Mouse (Mus musculus): Measurements from ENCODE around the gene Abl1. TPM values are rescaled to one million over a fixed set of nuclear protein-coding genes. Genes with fewer than 3 reads are reported as not detected.
A peak's percentile ranks its signal among the peaks of the same experiment; 100 is the strongest.

Gene Abl1
- polyA plus RNA-seq, 1 experiment from 2014 or later, result 70.5 TPM

GRCm38 (mm10) chr2:31785074-31785473 is 96.9 kb downstream of the Abl1 start:
- WGBS, result 58% methylated on average over 9 of the region's 9 CpGs
- Histone ChIP-seq H3K27me3 (ENCODE audit: low read depth, poor library complexity, severe bottlenecking) (no peaks in the 10 kb centered on the region), H3K4me3 (no peak overlapping the region), H3K27ac (no peak overlapping the region), H3K4me1 (peaks cover 5% of the 10 kb centered on the region; the same call in 1 of the 2 replicates), H3K36me3 (peaks cover 99% of the 10 kb centered on the region), H3K9me3 (replicated peaks) (no peaks in the 10 kb centered on the region)
- DNase-seq (ENCODE audit: low spot score), result peak; percentile 66

GRCm38 (mm10) chr2:31787029-31787428 is 98.9 kb downstream of the Abl1 start:
- Histone ChIP-seq H3K36me3 (peaks cover 99% of the 10 kb centered on the region), H3K27me3 (ENCODE audit: low read depth, poor library complexity, severe bottlenecking) (no peaks in the 10 kb centered on the region), H3K4me1 (peaks cover 1% of the 10 kb centered on the region; the same call in 1 of the 2 replicates), H3K4me3 (no peak overlapping the region), H3K27ac (no peak overlapping the region), H3K9me3 (replicated peaks) (no peaks in the 10 kb centered on the region)
- DNase-seq (ENCODE audit: low spot score), result peak; percentile 89
- 31% methylated on average over 7 of the region's 7 CpGs for WGBS

GRCm38 (mm10) chr2:31788227-31788626 is 100.1 kb downstream of the Abl1 start:
- H3K4me3 ChIP-seq, result no peak overlapping the region
- WGBS, result 87% methylated on average over 3 of the region's 3 CpGs
- no peaks in the 10 kb centered on the region for H3K4me1 ChIP-seq
- no peak overlapping the region for H3K27ac ChIP-seq
- no peaks in the 10 kb centered on the region for H3K9me3 ChIP-seq (replicated peaks)
- H3K27me3 ChIP-seq (ENCODE audit: low read depth, poor library complexity, severe bottlenecking), result no peaks in the 10 kb centered on the region
- no peak for DNase-seq (ENCODE audit: low spot score)
- H3K36me3 ChIP-seq, result peaks cover 99% of the 10 kb centered on the region

- no peaks in the 10 kb centered on the region for H3K9me3 ChIP-seq (replicated peaks)
- no peak overlapping the region for H3K4me3 ChIP-seq
- no peak for DNase-seq (ENCODE audit: low spot score)
- no peaks in the 10 kb centered on the region for H3K27me3 ChIP-seq (ENCODE audit: low read depth, poor library complexity, severe bottlenecking)
- 85% methylated on average over 2 of the region's 2 CpGs for WGBS
- no peaks in the 10 kb centered on the region for H3K4me1 ChIP-seq
- peaks cover 99% of the 10 kb centered on the region for H3K36me3 ChIP-seq
- H3K27ac ChIP-seq, result no peak overlapping the region
Measured at GRCm38 (mm10) chr2:31789215-31789614, 101.0 kb downstream of the Abl1 start.

- Histone ChIP-seq H3K4me1 (no peaks in the 10 kb centered on the region), H3K4me3 (no peak overlapping the region), H3K36me3 (peaks cover 99% of the 10 kb centered on the region), H3K27me3 (ENCODE audit: low read depth, poor library complexity, severe bottlenecking) (no peaks in the 10 kb centered on the region), H3K9me3 (replicated peaks) (no peaks in the 10 kb centered on the region), H3K27ac (no peak overlapping the region)
- no peak for DNase-seq (ENCODE audit: low spot score)
- 91% methylated on average over 13 of the region's 13 CpGs for WGBS
Measured at GRCm38 (mm10) chr2:31790728-31791251, 102.6 kb downstream of the Abl1 start.

- no peaks in the 10 kb centered on the region for H3K9me3 ChIP-seq (replicated peaks)
- no peak overlapping the region for H3K4me3 ChIP-seq
- peaks cover 99% of the 10 kb centered on the region for H3K36me3 ChIP-seq
- DNase-seq (ENCODE audit: low spot score), result no peak
- no peaks in the 10 kb centered on the region for H3K4me1 ChIP-seq
- WGBS, result 95% methylated on average over 8 of the region's 8 CpGs
- H3K27me3 ChIP-seq (ENCODE audit: low read depth, poor library complexity, severe bottlenecking), result no peaks in the 10 kb centered on the region
- H3K27ac ChIP-seq, result no peak overlapping the region
Measured at GRCm38 (mm10) chr2:31791260-31791659, 103.1 kb downstream of the Abl1 start.

GRCm38 (mm10) chr2:31792611-31793010 is 104.4 kb downstream of the Abl1 start:
- DNase-seq (ENCODE audit: low spot score), result no peak
- Histone ChIP-seq H3K27me3 (ENCODE audit: low read depth, poor library complexity, severe bottlenecking) (no peaks in the 10 kb centered on the region), H3K27ac (no peak overlapping the region), H3K4me3 (no peak overlapping the region), H3K4me1 (no peaks in the 10 kb centered on the region), H3K9me3 (replicated peaks) (no peaks in the 10 kb centered on the region), H3K36me3 (peaks cover 99% of the 10 kb centered on the region)
- WGBS, result 84% methylated on average over 6 of the region's 6 CpGs

GRCm38 (mm10) chr2:31796943-31797342 is 108.8 kb downstream of the Abl1 start:
- H3K4me1 ChIP-seq, result no peaks in the 10 kb centered on the region
- H3K27me3 ChIP-seq (ENCODE audit: low read depth, poor library complexity, severe bottlenecking), result no peaks in the 10 kb centered on the region
- 92% methylated on average over 3 of the region's 3 CpGs for WGBS
- H3K27ac ChIP-seq, result no peak overlapping the region
- no peak overlapping the region for H3K4me3 ChIP-seq
- DNase-seq (ENCODE audit: low spot score), result no peak
- H3K9me3 ChIP-seq (replicated peaks), result no peaks in the 10 kb centered on the region
- peaks cover 100% of the 10 kb centered on the region for H3K36me3 ChIP-seq

GRCm38 (mm10) chr2:31801416-31801815 is 113.2 kb downstream of the Abl1 start:
- no peak for DNase-seq (ENCODE audit: low spot score)
- Histone ChIP-seq H3K27me3 (ENCODE audit: low read depth, poor library complexity, severe bottlenecking) (no peaks in the 10 kb centered on the region), H3K36me3 (peaks cover 93% of the 10 kb centered on the region), H3K27ac (0 out of 2 replicates have a peak overlapping the region, but pooled peaks have one; percentile 21), H3K4me3 (no peak overlapping the region), H3K4me1 (peaks cover 12% of the 10 kb centered on the region), H3K9me3 (replicated peaks) (no peaks in the 10 kb centered on the region)
- WGBS, result 91% methylated on average over 9 of the region's 9 CpGs

GRCm38 (mm10) chr2:31802811-31803210 is 114.6 kb downstream of the Abl1 start:
- DNase-seq (ENCODE audit: low spot score), result no peak
- Histone ChIP-seq H3K4me1 (peaks cover 21% of the 10 kb centered on the region), H3K36me3 (peaks cover 79% of the 10 kb centered on the region), H3K27ac (no peak overlapping the region), H3K4me3 (no peak overlapping the region), H3K27me3 (ENCODE audit: low read depth, poor library complexity, severe bottlenecking) (no peaks in the 10 kb centered on the region), H3K9me3 (replicated peaks) (no peaks in the 10 kb centered on the region)
- 90% methylated on average over 8 of the region's 8 CpGs for WGBS

- WGBS, result 90% methylated on average over 14 of the region's 14 CpGs
- no peaks in the 10 kb centered on the region for H3K9me3 ChIP-seq (replicated peaks)
- no peak overlapping the region for H3K4me3 ChIP-seq
- peaks cover 73% of the 10 kb centered on the region for H3K36me3 ChIP-seq
- no peak for DNase-seq (ENCODE audit: low spot score)
- H3K27ac ChIP-seq, result no peak overlapping the region
- H3K27me3 ChIP-seq (ENCODE audit: low read depth, poor library complexity, severe bottlenecking), result no peaks in the 10 kb centered on the region
- peaks cover 23% of the 10 kb centered on the region for H3K4me1 ChIP-seq
Measured at GRCm38 (mm10) chr2:31803480-31803879, 115.3 kb downstream of the Abl1 start.

GRCm38 (mm10) chr2:31806639-31807382 is 118.6 kb downstream of the Abl1 start:
- WGBS, result 59% methylated on average over 9 of the region's 9 CpGs
- Histone ChIP-seq H3K27me3 (ENCODE audit: low read depth, poor library complexity, severe bottlenecking) (no peaks in the 10 kb centered on the region), H3K4me1 (peaks cover 45% of the 10 kb centered on the region), H3K36me3 (peaks cover 39% of the 10 kb centered on the region), H3K4me3 (no peak overlapping the region), H3K9me3 (replicated peaks) (no peaks in the 10 kb centered on the region), H3K27ac (0 out of 2 replicates have a peak overlapping the region, but pooled peaks have one; percentile 26)
- no peak for DNase-seq (ENCODE audit: low spot score)
